Mouse (Mus musculus): ENCODE measurements around the gene Srpk2. TPM values are rescaled to one million over a fixed set of nuclear protein-coding genes. Genes with fewer than 3 reads are reported as not detected.

Srpk2 gene
- polyA plus RNA-seq, 1 experiment: 0.91 TPM

GRCm38 (mm10) chr5:23531541-23532096 is 152.8 kb downstream of the Srpk2 start:
- no peak overlapping the region for H3K4me3 ChIP-seq (ENCODE audit: low read depth, low read length)
- no peaks in the 10 kb centered on the region for H3K27me3 ChIP-seq (ENCODE audit: control insufficient read depth, insufficient read depth, low read length)
- H3K36me3 ChIP-seq (ENCODE audit: control insufficient read depth, insufficient read depth, low read length): 0 out of 2 replicates have a peak, but pooled peaks cover 2% of the 10 kb centered on the region
- TF ChIP-seq CTCF (IDR thresholded peaks at IDR 0.05; ENCODE audit: extremely low read depth, insufficient read length, insufficient replicate concordance, low read depth, low read length): no peak
- no peak for TF ChIP-seq POLR2A (IDR thresholded peaks at IDR 0.05; ENCODE audit: low read depth, low read length)
- H3K27ac ChIP-seq (ENCODE audit: insufficient read depth, low read depth, low read length): no peak overlapping the region
- 92% methylated on average over 7 of the region's 7 CpGs for WGBS
- no peaks in the 10 kb centered on the region for H3K4me1 ChIP-seq (ENCODE audit: control insufficient read depth, insufficient read depth, insufficient read length, low read length)

GRCm38 (mm10) chr5:23531100-23531499 is 153.3 kb downstream of the Srpk2 start:
- TF ChIP-seq CTCF (IDR thresholded peaks at IDR 0.05; ENCODE audit: extremely low read depth, insufficient read length, insufficient replicate concordance, low read depth, low read length) (no peak), POLR2A (IDR thresholded peaks at IDR 0.05; ENCODE audit: low read depth, low read length) (no peak)
- no peak overlapping the region for H3K27ac ChIP-seq (ENCODE audit: insufficient read depth, low read depth, low read length)
- 91% methylated on average over 6 of the region's 6 CpGs for WGBS

GRCm38 (mm10) chr5:23524621-23525020 is 159.8 kb downstream of the Srpk2 start:
- H3K27ac ChIP-seq (ENCODE audit: insufficient read depth, low read depth, low read length): no peak overlapping the region

More at GRCm38 (mm10) chr5:23531100-23531499, 153.3 kb downstream of the Srpk2 start:
- no peaks in the 10 kb centered on the region for H3K27me3 ChIP-seq (ENCODE audit: control insufficient read depth, insufficient read depth, low read length)
- H3K36me3 ChIP-seq (ENCODE audit: control insufficient read depth, insufficient read depth, low read length): 0 out of 2 replicates have a peak, but pooled peaks cover 2% of the 10 kb centered on the region
- H3K4me3 ChIP-seq (ENCODE audit: low read depth, low read length): no peak overlapping the region
- no peaks in the 10 kb centered on the region for H3K4me1 ChIP-seq (ENCODE audit: control insufficient read depth, insufficient read depth, insufficient read length, low read length)

GRCm38 (mm10) chr5:23523936-23524335 is 160.5 kb downstream of the Srpk2 start:
- H3K4me3 ChIP-seq (ENCODE audit: low read depth, low read length): no peak overlapping the region
- TF ChIP-seq POLR2A (IDR thresholded peaks at IDR 0.05; ENCODE audit: low read depth, low read length) (no peak), CTCF (IDR thresholded peaks at IDR 0.05; ENCODE audit: extremely low read depth, insufficient read length, insufficient replicate concordance, low read depth, low read length) (no peak)
- peaks cover 6% of the 10 kb centered on the region for H3K36me3 ChIP-seq (ENCODE audit: control insufficient read depth, insufficient read depth, low read length)
- no peak overlapping the region for H3K27ac ChIP-seq (ENCODE audit: insufficient read depth, low read depth, low read length)
- 67% methylated on average over 3 of the region's 3 CpGs for WGBS
- H3K4me1 ChIP-seq (ENCODE audit: control insufficient read depth, insufficient read depth, insufficient read length, low read length): no peaks in the 10 kb centered on the region
- H3K27me3 ChIP-seq (ENCODE audit: control insufficient read depth, insufficient read depth, low read length): no peaks in the 10 kb centered on the region

More at GRCm38 (mm10) chr5:23524621-23525020, 159.8 kb downstream of the Srpk2 start:
- TF ChIP-seq CTCF (IDR thresholded peaks at IDR 0.05; ENCODE audit: extremely low read depth, insufficient read length, insufficient replicate concordance, low read depth, low read length) (no peak), POLR2A (IDR thresholded peaks at IDR 0.05; ENCODE audit: low read depth, low read length) (no peak)
- peaks cover 5% of the 10 kb centered on the region for H3K36me3 ChIP-seq (ENCODE audit: control insufficient read depth, insufficient read depth, low read length)
- 52% methylated on average over 3 of the region's 3 CpGs for whole genome bisulfite sequencing
- no peaks in the 10 kb centered on the region for H3K27me3 ChIP-seq (ENCODE audit: control insufficient read depth, insufficient read depth, low read length)
- no peaks in the 10 kb centered on the region for H3K4me1 ChIP-seq (ENCODE audit: control insufficient read depth, insufficient read depth, insufficient read length, low read length)
- no peak overlapping the region for H3K4me3 ChIP-seq (ENCODE audit: low read depth, low read length)

- Histone ChIP-seq H3K36me3 (ENCODE audit: control insufficient read depth, insufficient read depth, low read length) (peaks cover 8% of the 10 kb centered on the region), H3K4me3 (ENCODE audit: low read depth, low read length) (no peak overlapping the region), H3K4me1 (ENCODE audit: control insufficient read depth, insufficient read depth, insufficient read length, low read length) (no peaks in the 10 kb centered on the region), H3K27me3 (ENCODE audit: control insufficient read depth, insufficient read depth, low read length) (no peaks in the 10 kb centered on the region), H3K27ac (ENCODE audit: insufficient read depth, low read depth, low read length) (no peak overlapping the region)
- 82% methylated on average over 1 of the region's 1 CpGs for WGBS
- TF ChIP-seq CTCF (IDR thresholded peaks at IDR 0.05; ENCODE audit: extremely low read depth, insufficient read length, insufficient replicate concordance, low read depth, low read length): no peak
- no peak for TF ChIP-seq POLR2A (IDR thresholded peaks at IDR 0.05; ENCODE audit: low read depth, low read length)
Measured at GRCm38 (mm10) chr5:23521645-23522044, 162.8 kb downstream of the Srpk2 start.

- no peak for TF ChIP-seq CTCF (IDR thresholded peaks at IDR 0.05; ENCODE audit: extremely low read depth, insufficient read length, insufficient replicate concordance, low read depth, low read length)
- TF ChIP-seq POLR2A (IDR thresholded peaks at IDR 0.05; ENCODE audit: low read depth, low read length): no peak
- H3K27ac ChIP-seq (ENCODE audit: insufficient read depth, low read depth, low read length): no peak overlapping the region
- WGBS: 97% methylated on average over 3 of the region's 3 CpGs
- H3K27me3 ChIP-seq (ENCODE audit: control insufficient read depth, insufficient read depth, low read length): no peaks in the 10 kb centered on the region
- no peaks in the 10 kb centered on the region for H3K4me1 ChIP-seq (ENCODE audit: control insufficient read depth, insufficient read depth, insufficient read length, low read length)
- peaks cover 4% of the 10 kb centered on the region for H3K36me3 ChIP-seq (ENCODE audit: control insufficient read depth, insufficient read depth, low read length)
- no peak overlapping the region for H3K4me3 ChIP-seq (ENCODE audit: low read depth, low read length)
Measured at GRCm38 (mm10) chr5:23519679-23520078, 164.7 kb downstream of the Srpk2 start.

- no peaks in the 10 kb centered on the region for H3K4me1 ChIP-seq (ENCODE audit: control insufficient read depth, insufficient read depth, insufficient read length, low read length)
- H3K4me3 ChIP-seq (ENCODE audit: low read depth, low read length): no peak overlapping the region
- TF ChIP-seq CTCF (IDR thresholded peaks at IDR 0.05; ENCODE audit: extremely low read depth, insufficient read length, insufficient replicate concordance, low read depth, low read length): no peak
- no peak for TF ChIP-seq POLR2A (IDR thresholded peaks at IDR 0.05; ENCODE audit: low read depth, low read length)
- WGBS: 27% methylated on average over 3 of the region's 3 CpGs
- no peak overlapping the region for H3K27ac ChIP-seq (ENCODE audit: insufficient read depth, low read depth, low read length)
- no peaks in the 10 kb centered on the region for H3K27me3 ChIP-seq (ENCODE audit: control insufficient read depth, insufficient read depth, low read length)
- peaks cover 5% of the 10 kb centered on the region for H3K36me3 ChIP-seq (ENCODE audit: control insufficient read depth, insufficient read depth, low read length)
Measured at GRCm38 (mm10) chr5:23518673-23519072, 165.7 kb downstream of the Srpk2 start.

Data from small intestine, adult 2 months (tissue).